Mouse (Mus musculus) embryonic facial prominence, embryonic 15.5 days (tissue): ENCODE measurements around the gene Gc. TPM values are rescaled to one million over a fixed set of nuclear protein-coding genes. Genes with fewer than 3 reads are reported as not detected.

Experiments
- ATAC-seq: fragments of 200-750 bp; cut with Nextera tagmentation; 2 replicates; pipeline ENCODE4 v1.8.0; 2017; ENCODE audit warnings: low read depth, moderate TSS enrichment; ENCODE audit not compliant: insufficient number of reproducible peaks, low FRiP score, low TSS enrichment
- H3K27ac ChIP-seq: fragments of 300-500 bp; sonication (generic); replicated peaks from 2 replicates; pipeline ENCODE4 v1.5.1; 2015; ENCODE audit warnings: mild to moderate bottlenecking, inconsistent platforms
- H3K27me3 ChIP-seq: fragments of 300-500 bp; sonication (generic); 2 replicates; pipeline ENCODE4 v1.6.1; 2015; ENCODE audit warnings: inconsistent platforms
- H3K36me3 ChIP-seq: fragments of 300-500 bp; sonication (generic); 2 replicates; pipeline ENCODE4 v1.6.1; 2015; ENCODE audit warnings: mild to moderate bottlenecking, inconsistent platforms
- H3K4me1 ChIP-seq: fragments of 300-500 bp; sonication (generic); 2 replicates; pipeline ENCODE4 v1.6.1; 2015; ENCODE audit warnings: inconsistent platforms
- H3K4me2 ChIP-seq: fragments of 300-500 bp; sonication (generic); replicated peaks from 2 replicates; pipeline ENCODE4 v1.6.1; 2015; ENCODE audit warnings: mild to moderate bottlenecking, inconsistent platforms
- H3K4me3 ChIP-seq: fragments of 300-500 bp; sonication (generic); replicated peaks from 2 replicates; pipeline ENCODE4 v1.5.1; 2015; ENCODE audit warnings: mild to moderate bottlenecking, inconsistent platforms
- H3K9ac ChIP-seq: fragments of 300-500 bp; sonication (generic); 2 replicates; pipeline ENCODE4 v1.6.1; 2015; ENCODE audit warnings: inconsistent platforms
- H3K9me3 ChIP-seq: fragments of 300-500 bp; sonication (generic); replicated peaks from 2 replicates; pipeline ENCODE4 v1.6.1; 2016; ENCODE audit warnings: inconsistent platforms
- WGBS: fragments of 180-500 bp; shearing (Covaris S2); methylation state at CpG from one replicate; pipeline ENCODE4 v1.1.7; 2015; 5-methylcytosine and 5-hydroxymethylcytosine counted together
- polyA plus RNA-seq: library from polyadenylated mRNA; unstranded; fragments of >200 nt; fragmentation: Nextera tagmentation; extraction: Ambion mirVana; gene quantifications from 2 replicates; pipeline ENCODE4 v1.2.1, GENCODE M21; 2015

The Gc gene
- 0.21 TPM in 1 of 2 replicates, not detected in the other for polyA plus RNA-seq

DNA sequence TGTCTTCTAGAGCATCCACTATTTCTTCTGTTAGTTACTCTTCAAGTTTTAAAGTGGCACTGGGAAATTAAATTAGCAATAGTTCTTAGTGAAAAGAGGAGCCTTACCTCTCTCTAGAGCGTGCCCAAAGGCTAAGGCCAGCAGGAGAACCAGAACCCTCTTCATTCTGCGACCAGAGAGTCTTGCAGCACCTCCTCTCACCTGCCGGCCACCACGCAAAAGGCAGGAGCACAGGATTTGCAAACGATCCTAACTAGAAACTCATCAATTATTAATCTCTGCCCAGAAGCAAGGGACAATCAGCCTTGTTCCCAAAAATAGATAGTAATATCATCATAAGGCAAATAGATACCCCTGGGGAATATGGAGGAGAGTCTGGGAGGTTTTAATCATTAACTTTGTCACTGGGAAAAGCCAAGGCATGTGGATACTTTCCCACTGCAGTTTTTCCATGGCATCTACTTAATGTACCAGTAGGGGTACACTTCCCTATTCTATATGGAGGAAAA, at the start of gene Gc:
TSS of gene Gc (minus strand) at position 345 of the 509 bp plus-strand sequence.
- no peak within 1 kb of the TSS for H3K4me3 ChIP-seq
- H3K27me3 ChIP-seq, result no peaks in the 10 kb centered on the region
- 71% methylated on average over 5 of the region's 5 CpGs for WGBS
- H3K27ac ChIP-seq, result no peak within 1 kb of the TSS
- H3K9ac ChIP-seq, result no peak within 1 kb of the TSS
- H3K36me3 ChIP-seq, result no peaks in the 10 kb centered on the region
- no peak for ATAC-seq
- no peaks in the 10 kb centered on the region for H3K4me1 ChIP-seq
- no peak within 1 kb of the TSS for H3K4me2 ChIP-seq
- no peaks in the 10 kb centered on the region for H3K9me3 ChIP-seq

GRCm38 (mm10) chr5:89500182-89500581, 42.5 kb upstream of the Gc start:
- Histone ChIP-seq H3K36me3 (no peaks in the 10 kb centered on the region), H3K4me1 (no peaks in the 10 kb centered on the region), H3K27me3 (no peaks in the 10 kb centered on the region), H3K9me3 (no peaks in the 10 kb centered on the region), H3K9ac (no peak overlapping the region), H3K4me3 (no peak overlapping the region), H3K27ac (no peak overlapping the region), H3K4me2 (no peak overlapping the region)
- no peak for ATAC-seq
- WGBS, result 54% methylated on average over 6 of the region's 6 CpGs

DNA sequence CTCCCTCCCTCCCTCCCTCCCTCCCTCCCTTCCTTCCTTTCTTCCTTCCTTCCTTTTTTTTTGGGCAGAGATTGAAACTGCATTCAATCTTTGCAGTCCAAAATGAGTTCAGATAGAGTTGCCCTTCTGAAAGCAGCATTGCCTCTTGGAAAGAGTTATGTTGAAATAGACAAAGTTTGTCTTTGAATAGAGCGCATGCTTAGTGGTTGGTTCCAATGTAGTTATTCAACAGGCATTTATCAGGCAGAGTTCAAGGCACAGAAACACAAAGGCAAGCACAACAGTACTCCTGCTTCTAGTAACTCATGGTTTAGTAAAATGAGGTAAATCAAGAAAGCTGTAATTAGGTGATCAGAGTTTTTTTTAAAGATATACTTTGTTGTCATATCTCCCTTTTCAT, 34.9 kb upstream of the Gc start:
- no peaks in the 10 kb centered on the region for H3K9me3 ChIP-seq
- H3K27me3 ChIP-seq, result no peaks in the 10 kb centered on the region
- H3K4me3 ChIP-seq, result no peak overlapping the region
- 95% methylated on average over 1 of the region's 1 CpGs for WGBS
- no peaks in the 10 kb centered on the region for H3K4me1 ChIP-seq
- no peak overlapping the region for H3K27ac ChIP-seq
- H3K4me2 ChIP-seq, result no peak overlapping the region
- no peak overlapping the region for H3K9ac ChIP-seq
- no peak for ATAC-seq
- H3K36me3 ChIP-seq, result no peaks in the 10 kb centered on the region

- 84% methylated on average over 4 of the region's 4 CpGs for WGBS
- ATAC-seq, result no peak
- Histone ChIP-seq H3K9ac (no peak overlapping the region), H3K27me3 (no peaks in the 10 kb centered on the region), H3K4me3 (no peak overlapping the region), H3K9me3 (no peaks in the 10 kb centered on the region), H3K36me3 (no peaks in the 10 kb centered on the region), H3K27ac (no peak overlapping the region), H3K4me2 (no peak overlapping the region), H3K4me1 (no peaks in the 10 kb centered on the region)
Observed at GRCm38 (mm10) chr5:89470483-89470882, 12.8 kb upstream of the Gc start.

- 66% methylated on average over 2 of the region's 2 CpGs for WGBS
- no peak for ATAC-seq
- no peaks in the 10 kb centered on the region for H3K9me3 ChIP-seq
- no peak overlapping the region for H3K4me2 ChIP-seq
- H3K27ac ChIP-seq, result no peak overlapping the region
- no peaks in the 10 kb centered on the region for H3K36me3 ChIP-seq
- no peaks in the 10 kb centered on the region for H3K4me1 ChIP-seq
- H3K9ac ChIP-seq, result no peak overlapping the region
- no peak overlapping the region for H3K4me3 ChIP-seq
- H3K27me3 ChIP-seq, result no peaks in the 10 kb centered on the region
Observed at GRCm38 (mm10) chr5:89467886-89468285, 10.2 kb upstream of the Gc start.

DNA sequence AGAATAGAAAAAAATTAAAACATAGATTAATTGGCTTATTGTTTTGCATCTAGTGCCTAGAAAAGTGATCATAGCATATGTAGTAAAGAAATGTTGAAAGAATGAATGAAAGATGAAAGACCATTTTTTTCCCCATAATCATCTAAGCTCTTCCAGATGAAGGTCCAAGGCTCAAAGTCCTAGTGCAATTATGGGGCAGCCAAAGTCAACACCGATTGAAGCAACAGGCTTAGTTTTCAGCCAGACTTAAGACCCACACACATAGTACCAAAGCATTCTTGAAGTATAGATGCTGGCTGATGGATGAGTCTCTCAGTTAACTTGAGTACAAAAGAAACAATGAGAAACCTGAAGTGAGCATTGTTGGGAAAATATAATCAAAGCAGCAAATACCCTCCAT, 9.3 kb upstream of the Gc start:
- WGBS, result 67% methylated on average over 1 of the region's 1 CpGs
- Histone ChIP-seq H3K27me3 (no peaks in the 10 kb centered on the region), H3K27ac (no peak overlapping the region), H3K4me1 (no peaks in the 10 kb centered on the region), H3K9me3 (no peaks in the 10 kb centered on the region), H3K9ac (no peak overlapping the region), H3K4me2 (no peak overlapping the region), H3K36me3 (no peaks in the 10 kb centered on the region), H3K4me3 (no peak overlapping the region)
- ATAC-seq, result no peak

DNA sequence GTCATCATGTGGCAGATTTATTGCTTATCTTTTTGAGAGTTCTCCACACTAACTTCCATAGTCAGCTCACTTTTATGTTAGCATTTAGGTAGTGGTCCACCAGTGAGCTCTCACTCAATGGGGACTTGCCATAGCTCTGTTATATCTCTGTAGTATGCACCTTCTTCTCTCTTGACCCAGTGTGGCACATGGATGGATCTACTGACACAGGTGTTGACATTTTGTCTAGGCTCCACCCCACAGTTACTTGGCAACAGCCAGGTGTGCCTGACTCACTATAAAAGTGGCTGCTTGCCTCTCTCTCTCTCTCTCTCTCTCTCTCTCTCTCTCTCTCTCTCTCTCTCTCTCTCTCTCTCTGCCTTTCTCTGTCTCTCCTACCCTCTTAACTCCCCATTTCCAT, 8.6 kb upstream of the Gc start:
- Histone ChIP-seq H3K36me3 (no peaks in the 10 kb centered on the region), H3K9me3 (no peaks in the 10 kb centered on the region), H3K4me3 (no peak overlapping the region), H3K9ac (no peak overlapping the region), H3K27me3 (no peaks in the 10 kb centered on the region), H3K4me1 (no peaks in the 10 kb centered on the region), H3K4me2 (no peak overlapping the region), H3K27ac (no peak overlapping the region)
- no peak for ATAC-seq

GRCm38 (mm10) chr5:89461817-89462216, 4.1 kb upstream of the Gc start:
- Histone ChIP-seq H3K9ac (no peak overlapping the region), H3K36me3 (no peaks in the 10 kb centered on the region), H3K4me3 (no peak overlapping the region), H3K4me1 (no peaks in the 10 kb centered on the region), H3K27me3 (no peaks in the 10 kb centered on the region), H3K4me2 (no peak overlapping the region), H3K27ac (no peak overlapping the region), H3K9me3 (no peaks in the 10 kb centered on the region)
- no peak for ATAC-seq
- 73% methylated on average over 4 of the region's 4 CpGs for WGBS

- Histone ChIP-seq H3K27ac (no peak overlapping the region), H3K36me3 (no peaks in the 10 kb centered on the region), H3K9me3 (no peaks in the 10 kb centered on the region), H3K4me1 (no peaks in the 10 kb centered on the region), H3K27me3 (no peaks in the 10 kb centered on the region), H3K4me3 (no peak overlapping the region), H3K9ac (no peak overlapping the region), H3K4me2 (no peak overlapping the region)
- ATAC-seq, result no peak
Observed at GRCm38 (mm10) chr5:89459591-89459990, 1.9 kb upstream of the Gc start.

DNA sequence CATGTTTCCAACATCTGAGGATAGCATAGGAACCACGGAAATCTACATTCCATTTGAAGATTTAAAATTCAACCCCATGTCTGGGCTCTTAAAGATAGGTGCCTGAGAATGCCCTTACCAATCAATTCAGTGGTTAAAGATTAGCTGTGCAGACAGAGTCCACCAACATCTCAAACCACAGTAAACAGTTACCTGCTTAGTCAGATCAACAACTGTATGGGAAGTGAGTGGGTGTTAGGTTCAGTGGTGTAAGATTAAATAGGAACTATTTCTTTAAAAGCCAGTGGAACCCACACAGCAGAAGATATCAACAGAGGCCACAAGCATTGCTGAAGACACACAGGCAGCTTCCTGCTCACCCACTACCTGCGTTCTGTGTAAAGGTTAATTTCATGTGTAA, 1.3 kb upstream of the Gc start:
- no peaks in the 10 kb centered on the region for H3K36me3 ChIP-seq
- 55% methylated on average over 2 of the region's 2 CpGs for WGBS
- H3K4me3 ChIP-seq, result no peak overlapping the region
- ATAC-seq, result no peak
- no peak overlapping the region for H3K9ac ChIP-seq
- H3K4me2 ChIP-seq, result no peak overlapping the region
- no peaks in the 10 kb centered on the region for H3K27me3 ChIP-seq
- H3K27ac ChIP-seq, result no peak overlapping the region
- H3K9me3 ChIP-seq, result no peaks in the 10 kb centered on the region
- no peaks in the 10 kb centered on the region for H3K4me1 ChIP-seq

- Histone ChIP-seq H3K9ac (no peak overlapping the region), H3K36me3 (no peaks in the 10 kb centered on the region), H3K9me3 (no peaks in the 10 kb centered on the region), H3K4me3 (no peak overlapping the region), H3K27ac (no peak overlapping the region), H3K27me3 (no peaks in the 10 kb centered on the region), H3K4me1 (no peaks in the 10 kb centered on the region), H3K4me2 (no peak overlapping the region)
- ATAC-seq, result no peak
- WGBS, result 50% methylated on average over 8 of the region's 8 CpGs
Observed at GRCm38 (mm10) chr5:89455526-89455925, 2.2 kb downstream of the Gc start.

DNA sequence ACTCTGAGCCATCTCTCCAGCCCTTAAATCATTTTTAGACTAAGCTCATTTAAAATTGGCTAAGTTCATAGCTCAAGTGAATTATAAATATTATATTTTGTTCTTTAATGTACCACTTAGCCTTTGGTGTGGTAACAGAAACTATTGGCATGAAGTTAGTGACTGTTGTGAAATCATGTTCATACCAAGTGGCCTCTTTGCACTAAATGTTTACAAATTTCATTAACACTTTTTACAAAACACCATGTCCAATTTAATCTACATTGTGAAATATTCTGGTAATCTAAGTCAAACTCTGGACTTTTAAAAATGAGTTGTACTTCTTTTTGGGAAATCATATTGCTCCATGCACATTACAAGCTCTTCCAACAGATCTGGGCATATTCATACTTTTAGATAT, 6.9 kb downstream of the Gc start:
- Histone ChIP-seq H3K9ac (no peak overlapping the region), H3K4me3 (no peak overlapping the region), H3K36me3 (no peaks in the 10 kb centered on the region), H3K27me3 (no peaks in the 10 kb centered on the region), H3K4me1 (no peaks in the 10 kb centered on the region), H3K9me3 (no peaks in the 10 kb centered on the region), H3K4me2 (no peak overlapping the region), H3K27ac (no peak overlapping the region)
- ATAC-seq, result no peak
